19 mouse cellular contexts compared by ENCODE assay signal in the genomic region with DNA sequence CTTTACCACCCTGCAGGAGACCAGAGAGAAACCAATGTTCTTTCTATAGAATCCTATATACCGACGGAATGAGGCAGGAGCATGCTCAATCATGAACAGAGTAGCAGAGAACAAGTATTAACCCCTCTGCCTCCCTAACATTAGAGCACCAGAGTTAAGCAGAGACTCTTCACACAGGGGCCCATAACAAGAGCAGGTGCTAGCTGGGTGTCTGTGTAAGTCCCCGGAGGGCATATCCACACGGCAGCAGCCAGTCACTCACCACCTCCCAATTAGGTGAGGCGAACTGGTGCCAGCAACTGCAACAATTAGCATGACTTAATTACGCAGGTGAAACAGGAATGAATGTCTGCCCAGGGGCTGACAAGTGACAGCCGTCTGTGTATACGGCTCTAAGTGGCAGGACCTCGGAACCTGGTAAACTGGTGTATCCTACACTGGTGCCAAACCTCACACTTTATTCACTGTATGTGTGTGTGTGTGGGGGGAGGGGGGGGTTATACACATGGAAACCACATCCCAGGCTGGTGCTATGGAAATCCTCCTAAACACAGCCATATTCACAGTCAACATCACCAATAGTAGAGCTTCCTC.
DNase-seq lines count a peak whose midpoint lies in the region; ATAC-seq lines count a peak whose summit lies in the region.
"Had no signal": no experiment of that assay in that cellular context is flagged by ENCODE, and none has a peak within 500 bp of the region (broad histone marks: within the 10 kb centered on the region; RNA-seq: fewer than 3 reads in every experiment).

No protein-coding gene starts in this region.

- no peak overlapping the region for H3K9ac ChIP-seq in forebrain, embryonic 11.5 days (ENCODE audit: low read length)
- no peak overlapping the region for H3K9ac ChIP-seq in limb, embryonic 12.5 days (replicated peaks)
- no peak overlapping the region for H3K9ac ChIP-seq in forebrain, embryonic 15.5 days (replicated peaks)
- no peak overlapping the region for H3K9ac ChIP-seq in midbrain, embryonic 16.5 days (ENCODE audit: low read depth, low read length)
- H3K9ac ChIP-seq: heart, embryonic 15.5 days had no signal

- no peak overlapping the region for H3K27ac ChIP-seq in forebrain, embryonic 11.5 days (ENCODE audit: low read depth, low read length)
- H3K27ac ChIP-seq in forebrain, embryonic 10.5 days = no peak overlapping the region
- H3K27ac ChIP-seq in limb, embryonic 12.5 days = no peak overlapping the region
- no peak overlapping the region for H3K27ac ChIP-seq in limb, embryonic 10.5 days
- no peak overlapping the region for H3K27ac ChIP-seq in forebrain, embryonic 15.5 days (replicated peaks)
- H3K27ac ChIP-seq in midbrain, embryonic 16.5 days (ENCODE audit: low read length) = no peak overlapping the region
- H3K27ac ChIP-seq: heart, embryonic 15.5 days had no signal

- H3K4me2 ChIP-seq in forebrain, embryonic 11.5 days (ENCODE audit: low read depth, low read length, severe bottlenecking) = no peak overlapping the region
- H3K4me2 ChIP-seq in limb, embryonic 12.5 days = no peak overlapping the region
- H3K4me2 ChIP-seq in forebrain, embryonic 15.5 days (replicated peaks) = no peak overlapping the region
- no peak overlapping the region for H3K4me2 ChIP-seq in midbrain, embryonic 16.5 days (ENCODE audit: low read length)
- H3K4me2 ChIP-seq: heart, embryonic 15.5 days; liver, embryonic 11.5 days had no signal

- 0 out of 2 replicates have a peak, but pooled peaks cover 4% of the 10 kb centered on the region for H3K4me1 ChIP-seq in forebrain, embryonic 11.5 days (replicated peaks; ENCODE audit: control insufficient read depth, insufficient read depth, low read length)
- H3K4me1 ChIP-seq in forebrain, embryonic 10.5 days = peaks cover 12% of the 10 kb centered on the region; the same call in 1 of the 2 replicates
- H3K4me1 ChIP-seq in limb, embryonic 12.5 days (replicated peaks) = peaks cover 24% of the 10 kb centered on the region
- H3K4me1 ChIP-seq in limb, embryonic 10.5 days = no peaks in the 10 kb centered on the region
- H3K4me1 ChIP-seq in forebrain, embryonic 15.5 days = peaks cover 16% of the 10 kb centered on the region
- no peaks in the 10 kb centered on the region for H3K4me1 ChIP-seq in midbrain, embryonic 16.5 days (ENCODE audit: control insufficient read depth, insufficient read depth, low read length)

- no peak for DNase-seq in forebrain, embryonic 11.5 days (ENCODE audit: low spot score)
- no peak for DNase-seq in forebrain, embryonic 10.5 days (ENCODE audit: extremely low spot score, low spot score)
- DNase-seq in limb, embryonic 10.5 days (ENCODE audit: low spot score) = no peak
- DNase-seq in left cerebral cortex, adult 18-20 months (ENCODE audit: low spot score in 2 of 2) = no peak
- no peak for DNase-seq in gastrocnemius, postnatal 25 days
- DNase-seq: cerebellum, adult 11-12 months; heart, adult 18-20 months; kidney, adult 11 months; kidney, postnatal 36 days; layer of hippocampus, adult 9-11 months; lung, adult 2 months; lung, postnatal 4 days; right cerebral cortex, postnatal 4 days; thymus, postnatal 14 days had no signal

- H3K4me3 ChIP-seq in forebrain, embryonic 11.5 days (ENCODE audit: low read depth, low read length) = no peak overlapping the region
- no peak overlapping the region for H3K4me3 ChIP-seq in forebrain, embryonic 10.5 days
- no peak overlapping the region for H3K4me3 ChIP-seq in limb, embryonic 12.5 days (replicated peaks)
- H3K4me3 ChIP-seq in limb, embryonic 10.5 days = no peak overlapping the region
- H3K4me3 ChIP-seq in forebrain, embryonic 15.5 days = no peak overlapping the region
- H3K4me3 ChIP-seq in midbrain, embryonic 16.5 days (ENCODE audit: low read depth, low read length) = no peak overlapping the region
- H3K4me3 ChIP-seq: heart, embryonic 15.5 days had no signal

- 75% methylated on average over 9 of the region's 9 CpGs for WGBS in forebrain, embryonic 11.5 days
- WGBS in forebrain, embryonic 10.5 days = 82% methylated on average over 9 of the region's 9 CpGs
- 55% methylated on average over 9 of the region's 9 CpGs for WGBS in limb, embryonic 12.5 days
- WGBS in limb, embryonic 10.5 days = 76% methylated on average over 9 of the region's 9 CpGs
- 42% methylated on average over 9 of the region's 9 CpGs for WGBS in forebrain, embryonic 15.5 days
- 80% methylated on average over 9 of the region's 9 CpGs for WGBS in midbrain, embryonic 16.5 days

- no peaks in the 10 kb centered on the region for H3K36me3 ChIP-seq in forebrain, embryonic 11.5 days (ENCODE audit: control insufficient read depth, insufficient read depth, low read length)
- peaks cover 30% of the 10 kb centered on the region; the same call in 1 of the 2 replicates for H3K36me3 ChIP-seq in forebrain, embryonic 10.5 days (replicated peaks)
- peaks cover 88% of the 10 kb centered on the region for H3K36me3 ChIP-seq in limb, embryonic 12.5 days
- H3K36me3 ChIP-seq in limb, embryonic 10.5 days = peaks cover 94% of the 10 kb centered on the region
- H3K36me3 ChIP-seq in forebrain, embryonic 15.5 days = no peaks in the 10 kb centered on the region
- H3K36me3 ChIP-seq in midbrain, embryonic 16.5 days (ENCODE audit: control insufficient read depth, insufficient read depth, low read length) = no peaks in the 10 kb centered on the region
- H3K36me3 ChIP-seq: heart, embryonic 15.5 days had no signal

- H3K27me3 ChIP-seq in forebrain, embryonic 11.5 days (ENCODE audit: control insufficient read depth, insufficient read depth, low read length) = no peaks in the 10 kb centered on the region
- no peaks in the 10 kb centered on the region for H3K27me3 ChIP-seq in forebrain, embryonic 10.5 days (ENCODE audit: poor library complexity, severe bottlenecking)
- no peaks in the 10 kb centered on the region for H3K27me3 ChIP-seq in limb, embryonic 12.5 days
- no peaks in the 10 kb centered on the region for H3K27me3 ChIP-seq in limb, embryonic 10.5 days (ENCODE audit: low read depth, poor library complexity, severe bottlenecking)
- no peaks in the 10 kb centered on the region for H3K27me3 ChIP-seq in forebrain, embryonic 15.5 days
- H3K27me3 ChIP-seq in midbrain, embryonic 16.5 days (ENCODE audit: control insufficient read depth, insufficient read depth, low read depth, low read length) = no peaks in the 10 kb centered on the region
- H3K27me3 ChIP-seq: heart, embryonic 15.5 days had no signal

- ATAC-seq in forebrain, embryonic 11.5 days (replicated peaks; ENCODE audit: low FRiP score) = peak; percentile 42; the same call in 1 of the 2 replicates
- 0 out of 2 replicates have a peak, but pooled peaks have one; percentile 54 for ATAC-seq in limb, embryonic 12.5 days (ENCODE audit: insufficient number of reproducible peaks, insufficient read depth, low FRiP score, low TSS enrichment, low read depth)
- ATAC-seq in forebrain, embryonic 15.5 days (replicated peaks) = peak; percentile 81
- peak; percentile 78 for ATAC-seq in midbrain, embryonic 16.5 days

- H3K9me3 ChIP-seq in forebrain, embryonic 11.5 days (ENCODE audit: control insufficient read depth, low read length) = no peaks in the 10 kb centered on the region
- no peaks in the 10 kb centered on the region for H3K9me3 ChIP-seq in forebrain, embryonic 10.5 days
- no peaks in the 10 kb centered on the region for H3K9me3 ChIP-seq in limb, embryonic 12.5 days
- no peaks in the 10 kb centered on the region for H3K9me3 ChIP-seq in limb, embryonic 10.5 days (replicated peaks)
- no peaks in the 10 kb centered on the region for H3K9me3 ChIP-seq in forebrain, embryonic 15.5 days
- H3K9me3 ChIP-seq in midbrain, embryonic 16.5 days (replicated peaks; ENCODE audit: control insufficient read depth, low read length, poor library complexity, severe bottlenecking) = no peaks in the 10 kb centered on the region
- H3K9me3 ChIP-seq: heart, embryonic 15.5 days had no signal
